Mouse (Mus musculus) kidney, adult 11 months (tissue): ENCODE measurements at regions not wholly inside any gene's neighbourhood (a gene's known extent, or its start where the extent isn't known, plus 50 kb on each side); places are given as distances from the start of the nearest gene placed in this dataset.
A peak's percentile ranks its signal among the peaks of the same experiment; 100 is the strongest.

Experiments used
- DNase-seq: peaks from one replicate; pipeline ENCODE4 v3.0.0; 2022

GRCm38 (mm10) chr4:31727498-31728148 lies 236.3 kb upstream of the Map3k7 start:
- no peak for DNase-seq

GRCm38 (mm10) chr4:31728149-31728516 lies 235.8 kb upstream of the Map3k7 start:
- no peak for DNase-seq

DNA sequence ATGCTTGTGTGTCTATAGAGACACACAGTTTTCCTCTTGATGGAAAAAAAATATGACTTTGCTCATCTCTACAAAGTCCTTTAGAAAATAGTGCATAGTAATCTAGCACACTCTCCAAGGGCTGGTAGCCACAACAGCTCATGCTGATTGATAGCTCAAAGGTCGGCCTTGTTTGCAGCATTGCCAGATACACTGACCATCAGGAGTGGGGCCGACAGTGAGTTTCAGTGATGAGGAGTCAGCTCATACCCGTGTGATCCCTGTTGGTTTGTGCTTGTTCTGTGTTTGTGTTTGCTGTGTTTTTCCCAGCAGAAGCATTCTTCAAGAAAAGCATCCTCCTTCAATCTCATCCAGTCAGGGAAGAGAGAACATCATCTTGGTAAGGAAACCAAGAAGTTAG lies 220.1 kb upstream of the Map3k7 start:
- no peak for DNase-seq

GRCm38 (mm10) chr4:31744431-31744830 lies 219.5 kb upstream of the Map3k7 start:
- DNase-seq = no peak

- DNase-seq = no peak
These were observed 210.1 kb upstream of the Map3k7 start for GRCm38 (mm10) chr4:31753677-31754312.

DNA sequence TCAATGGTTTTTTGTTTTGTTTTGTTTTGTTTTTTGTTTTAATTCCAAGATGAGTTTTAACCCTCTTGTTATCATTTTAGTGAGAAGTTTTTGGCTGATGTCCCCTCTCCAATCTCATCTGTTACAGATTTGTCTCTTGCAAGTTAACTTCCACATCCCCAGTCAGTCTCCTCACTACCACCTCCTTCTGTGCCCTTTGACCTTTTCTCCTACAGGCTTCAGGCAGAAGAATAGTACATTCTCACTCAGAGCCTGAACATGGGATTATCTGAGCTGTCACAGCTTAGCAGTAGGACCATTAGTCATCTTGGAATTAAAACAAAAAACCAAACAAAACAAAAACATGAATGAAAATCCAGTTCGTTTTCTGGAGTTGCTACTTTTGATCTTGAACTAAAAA lies 206.8 kb upstream of the Map3k7 start:
- DNase-seq = no peak

GRCm38 (mm10) chr4:31760116-31760515 lies 203.8 kb upstream of the Map3k7 start:
- DNase-seq = no peak

DNA sequence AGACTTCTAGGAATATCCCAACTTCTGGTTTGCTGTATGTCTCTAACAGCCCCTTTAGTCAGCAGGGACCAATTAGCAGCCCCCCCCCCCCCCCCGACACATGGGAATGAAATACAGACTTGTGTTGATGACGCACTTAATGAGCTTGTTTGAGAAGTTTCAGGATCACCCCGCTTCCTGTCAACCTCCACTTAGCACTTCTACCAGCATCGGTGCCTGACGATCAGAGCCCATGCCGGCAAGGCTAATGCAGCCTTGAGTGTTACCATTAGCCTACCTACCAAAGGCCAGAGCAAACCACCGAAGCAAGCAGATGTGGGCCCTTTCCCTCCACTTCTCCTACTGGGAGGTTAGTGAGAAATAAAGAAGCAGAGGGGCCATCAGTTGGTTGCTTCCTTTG lies 201.7 kb upstream of the Map3k7 start:
- no peak for DNase-seq

DNA sequence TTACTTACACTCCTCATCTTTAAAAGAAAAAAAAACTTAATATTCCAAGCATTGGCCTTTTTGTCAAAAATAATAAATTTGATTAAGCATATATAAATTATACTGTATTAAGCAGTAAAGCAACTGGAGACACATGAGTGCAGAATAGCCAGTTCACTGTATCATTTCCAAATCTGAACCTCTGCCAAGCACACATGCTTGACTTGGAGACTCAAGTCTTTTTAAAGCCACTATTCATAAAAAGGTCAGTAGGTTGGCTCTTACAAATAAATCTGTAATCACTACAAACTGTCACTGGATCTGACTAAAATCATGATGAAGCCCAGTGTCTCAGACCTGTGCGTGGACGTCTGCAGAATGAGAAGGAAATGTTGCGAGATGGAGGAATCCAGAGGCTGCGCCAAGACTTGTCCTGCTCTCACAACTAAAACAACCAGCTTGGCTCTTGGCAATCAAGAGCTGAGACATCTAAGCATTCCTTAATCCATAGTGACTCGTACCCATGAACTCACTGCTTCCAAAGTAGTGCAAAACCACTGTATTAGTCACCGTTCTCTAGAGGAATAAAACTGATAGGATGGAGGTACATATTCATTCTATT lies 195.8 kb upstream of the Map3k7 start:
- no peak for DNase-seq

DNA sequence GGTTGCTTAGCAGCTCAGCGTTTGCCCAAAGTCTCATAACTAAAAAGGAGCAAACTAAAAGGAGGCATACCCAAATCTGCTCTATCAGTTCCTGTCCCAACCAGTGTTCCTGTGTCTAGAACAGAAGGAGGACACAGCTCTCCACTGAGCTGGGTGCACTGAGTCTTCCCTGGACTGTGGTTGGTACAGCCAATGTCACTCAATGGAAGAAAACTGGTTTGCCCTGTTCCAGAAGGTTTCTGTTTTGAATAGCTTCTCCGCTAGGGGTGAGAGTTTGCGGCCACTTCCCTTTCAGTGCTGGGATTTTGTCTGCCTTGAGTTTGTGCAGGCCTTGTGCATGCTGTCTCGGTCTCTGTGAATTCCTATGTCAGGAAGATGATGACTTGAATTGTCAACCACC lies 194.6 kb upstream of the Map3k7 start:
- no peak for DNase-seq

- DNase-seq = no peak
These were observed 177.6 kb upstream of the Map3k7 start for GRCm38 (mm10) chr4:31786284-31786683.

GRCm38 (mm10) chr4:31817574-31818240 lies 146.2 kb upstream of the Map3k7 start:
- no peak for DNase-seq

- DNase-seq = no peak
These were observed 144.2 kb upstream of the Map3k7 start for GRCm38 (mm10) chr4:31819521-31820259.

DNA sequence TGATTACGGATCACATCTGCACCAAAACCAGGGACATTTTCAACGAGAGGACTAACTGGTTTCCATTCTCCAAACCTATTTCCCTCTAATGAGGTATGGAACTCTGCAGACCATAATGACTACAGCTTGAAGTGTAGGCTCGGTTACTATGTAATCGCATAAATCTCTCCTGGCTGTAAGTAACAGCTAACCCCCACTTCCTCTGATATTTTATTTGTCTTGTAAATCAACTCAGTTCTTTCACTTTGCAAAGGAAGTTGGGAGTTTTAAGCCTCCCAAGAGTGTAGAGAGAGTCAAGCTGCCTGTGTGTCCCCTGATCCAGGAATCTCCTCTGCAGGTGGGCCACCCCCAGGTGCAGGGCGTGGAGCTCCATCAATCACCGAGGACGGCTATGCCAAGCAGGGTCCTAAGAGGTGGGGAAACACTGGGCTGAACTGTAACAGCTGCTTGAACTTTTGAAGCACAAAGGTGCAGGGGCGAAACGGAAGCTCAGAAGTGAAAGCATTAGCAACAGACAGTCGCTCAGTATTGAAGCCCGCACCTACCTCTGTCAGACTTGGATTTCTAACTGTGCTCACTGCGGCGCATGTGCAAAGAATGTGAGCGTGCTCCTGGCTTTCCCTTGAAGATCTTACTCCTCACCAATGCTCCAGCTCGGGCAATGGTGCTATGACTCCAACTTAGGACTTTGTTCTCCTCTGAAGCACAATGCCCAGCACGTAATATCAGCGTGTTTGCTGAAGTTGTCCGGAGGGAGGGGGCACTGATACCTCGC lies 140.1 kb upstream of the Map3k7 start:
- DNase-seq = peak; percentile 14

- peak; percentile 28 for DNase-seq
These were observed 139.1 kb upstream of the Map3k7 start for GRCm38 (mm10) chr4:31824518-31825437.

DNA sequence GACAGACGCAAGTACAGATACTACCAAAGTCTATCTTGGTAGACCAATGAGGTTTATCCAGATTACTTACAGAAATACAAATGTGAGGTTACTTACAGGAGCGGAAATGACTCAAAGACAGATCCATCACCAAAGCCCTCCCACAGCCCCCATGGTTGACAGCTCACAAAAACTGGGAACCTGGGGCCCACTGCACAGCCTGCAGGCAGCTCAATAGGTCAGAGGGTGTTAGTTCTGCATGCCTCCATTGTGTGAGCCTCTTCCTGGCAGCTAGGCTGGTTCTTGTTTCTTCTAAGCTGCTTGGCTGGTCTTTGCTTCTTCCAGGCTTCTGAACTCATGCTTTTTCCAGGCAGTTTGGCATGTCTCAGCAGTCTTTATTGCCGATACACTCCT lies 138.5 kb upstream of the Map3k7 start:
- no peak for DNase-seq

DNA sequence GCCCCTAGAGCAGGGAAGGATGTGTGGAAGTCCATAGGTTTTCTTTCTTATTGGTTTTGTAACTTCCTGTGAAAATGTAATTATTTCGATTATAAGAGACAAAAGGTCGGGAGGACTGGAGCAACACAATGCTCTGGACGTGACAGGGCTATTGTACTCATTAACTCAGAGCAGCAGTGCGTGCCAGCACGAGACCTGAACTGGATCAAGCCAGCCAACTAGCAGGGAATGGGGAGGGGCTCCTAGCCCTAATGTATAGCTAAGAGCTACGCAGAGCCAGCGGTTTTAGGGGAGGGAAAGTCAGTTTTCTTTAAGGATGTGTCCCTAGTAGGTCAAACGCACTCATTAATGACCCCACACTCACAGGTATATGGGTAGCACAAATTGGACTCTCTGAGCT lies 137.2 kb upstream of the Map3k7 start:
- peak; percentile 4 for DNase-seq

DNA sequence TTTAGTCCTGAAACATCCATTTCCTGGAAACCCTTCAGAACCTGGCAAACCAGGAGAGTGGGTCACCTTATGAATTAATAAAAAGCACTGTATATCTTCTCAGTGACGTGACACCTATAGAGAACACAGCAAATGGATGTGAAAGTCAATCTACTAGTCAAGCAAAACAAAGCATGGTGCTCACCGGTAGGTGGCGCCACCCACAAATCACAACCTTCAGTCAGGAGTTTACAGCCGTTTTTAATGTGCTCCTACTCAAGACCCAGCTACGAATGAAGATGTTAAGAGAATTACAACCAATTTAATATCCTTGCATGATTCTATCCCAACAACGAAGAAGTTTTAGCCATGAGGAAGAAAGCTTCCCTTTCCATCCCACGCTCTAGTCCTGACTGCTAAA lies 136.6 kb upstream of the Map3k7 start:
- DNase-seq = no peak

GRCm38 (mm10) chr4:31830241-31830640 lies 133.7 kb upstream of the Map3k7 start:
- no peak for DNase-seq

- no peak for DNase-seq
These were observed 132.4 kb upstream of the Map3k7 start for GRCm38 (mm10) chr4:31831469-31831868.

- no peak for DNase-seq
These were observed 130.1 kb upstream of the Map3k7 start for GRCm38 (mm10) chr4:31833828-31834227.
